Mouse (Mus musculus) lung, adult 2 months (tissue): Measurements from ENCODE around the gene Tchp.

ENCODE experiments used
- CTCF ChIP-seq: fragments of 200-500 bp; IDR thresholded peaks from 2 replicates; pipeline ENCODE4 v1.5.1; 2011; ENCODE audit warnings: mild to moderate bottlenecking, low read length, control low read depth; ENCODE audit not compliant: insufficient read depth
- POLR2A ChIP-seq: fragments of 200-500 bp; IDR thresholded peaks from 2 replicates; pipeline ENCODE4 v1.6.1; 2011; ENCODE audit warnings: low read depth, mild to moderate bottlenecking, control low read depth, low read length, borderline replicate concordance; ENCODE audit errors: extremely low read depth

- TF ChIP-seq CTCF (no peak), POLR2A (no peak)
Measured at GRCm38 (mm10) chr5:114719928-114720270, 12.3 kb downstream of the Tchp start.
